Mouse (Mus musculus): ENCODE data around the gene Kifap3. TPM values are rescaled to one million over a fixed set of nuclear protein-coding genes. Genes with fewer than 3 reads are reported as not detected.
"Not testable (repeated sequence)": the region's sequence is repeated elsewhere in the genome, so short reads cannot be mapped to it uniquely, and the experiment has no call there.

Gene Kifap3
- polyA plus RNA-seq, 1 experiment, result 123 TPM

GRCm38 (mm10) chr1:163834066-163834465 is 54.7 kb downstream of the Kifap3 start:
- H3K27ac ChIP-seq (ENCODE audit: insufficient read depth, low read length), result no peak overlapping the region
- no peak overlapping the region for H3K4me3 ChIP-seq (ENCODE audit: insufficient read depth, low read length)
- no peaks in the 10 kb centered on the region for H3K4me1 ChIP-seq (ENCODE audit: control insufficient read depth, insufficient read depth, low read length)
- TF ChIP-seq POLR2A (IDR thresholded peaks at IDR 0.05; ENCODE audit: extremely low read depth, insufficient read depth, low read length) (no peak), CTCF (IDR thresholded peaks at IDR 0.05; ENCODE audit: extremely low read depth, insufficient read depth, low read length) (0 out of 2 replicates have a peak, but pooled peaks have one; percentile 8)

- no peak for TF ChIP-seq CTCF (IDR thresholded peaks at IDR 0.05; ENCODE audit: extremely low read depth, insufficient read depth, low read length)
- no peak for TF ChIP-seq POLR2A (IDR thresholded peaks at IDR 0.05; ENCODE audit: extremely low read depth, insufficient read depth, low read length)
- no peak overlapping the region for H3K27ac ChIP-seq (ENCODE audit: insufficient read depth, low read length)
- no peaks in the 10 kb centered on the region for H3K4me1 ChIP-seq (ENCODE audit: control insufficient read depth, insufficient read depth, low read length)
- no peak overlapping the region for H3K4me3 ChIP-seq (ENCODE audit: insufficient read depth, low read length)
Observed at GRCm38 (mm10) chr1:163835062-163835461, 55.7 kb downstream of the Kifap3 start.

- H3K4me3 ChIP-seq (ENCODE audit: insufficient read depth, low read length); H3K4me1 ChIP-seq (ENCODE audit: control insufficient read depth, insufficient read depth, low read length); H3K27ac ChIP-seq (ENCODE audit: insufficient read depth, low read length): not testable (repeated sequence)
Observed at GRCm38 (mm10) chr1:163838482-163838881, 59.1 kb downstream of the Kifap3 start.

GRCm38 (mm10) chr1:163840555-163840954 is 61.2 kb downstream of the Kifap3 start:
- Histone ChIP-seq H3K4me1 (ENCODE audit: control insufficient read depth, insufficient read depth, low read length) (no peaks in the 10 kb centered on the region), H3K4me3 (ENCODE audit: insufficient read depth, low read length) (no peak overlapping the region), H3K27ac (ENCODE audit: insufficient read depth, low read length) (no peak overlapping the region)
- TF ChIP-seq POLR2A (IDR thresholded peaks at IDR 0.05; ENCODE audit: extremely low read depth, insufficient read depth, low read length) (no peak), CTCF (IDR thresholded peaks at IDR 0.05; ENCODE audit: extremely low read depth, insufficient read depth, low read length) (no peak)

GRCm38 (mm10) chr1:163842238-163842637 is 62.9 kb downstream of the Kifap3 start:
- Histone ChIP-seq H3K4me3 (ENCODE audit: insufficient read depth, low read length) (no peak overlapping the region), H3K27ac (ENCODE audit: insufficient read depth, low read length) (no peak overlapping the region), H3K4me1 (ENCODE audit: control insufficient read depth, insufficient read depth, low read length) (no peaks in the 10 kb centered on the region)
- TF ChIP-seq POLR2A (IDR thresholded peaks at IDR 0.05; ENCODE audit: extremely low read depth, insufficient read depth, low read length), result no peak
- TF ChIP-seq CTCF (IDR thresholded peaks at IDR 0.05; ENCODE audit: extremely low read depth, insufficient read depth, low read length), result no peak

GRCm38 (mm10) chr1:163843899-163844298 is 64.5 kb downstream of the Kifap3 start:
- TF ChIP-seq CTCF (IDR thresholded peaks at IDR 0.05; ENCODE audit: extremely low read depth, insufficient read depth, low read length) (no peak), POLR2A (IDR thresholded peaks at IDR 0.05; ENCODE audit: extremely low read depth, insufficient read depth, low read length) (no peak)
- Histone ChIP-seq H3K27ac (ENCODE audit: insufficient read depth, low read length) (no peak overlapping the region), H3K4me3 (ENCODE audit: insufficient read depth, low read length) (no peak overlapping the region), H3K4me1 (ENCODE audit: control insufficient read depth, insufficient read depth, low read length) (no peaks in the 10 kb centered on the region)

GRCm38 (mm10) chr1:163852884-163853560 is 73.6 kb downstream of the Kifap3 start:
- TF ChIP-seq POLR2A (IDR thresholded peaks at IDR 0.05; ENCODE audit: extremely low read depth, insufficient read depth, low read length), result no peak
- no peak for TF ChIP-seq CTCF (IDR thresholded peaks at IDR 0.05; ENCODE audit: extremely low read depth, insufficient read depth, low read length)
- Histone ChIP-seq H3K4me3 (ENCODE audit: insufficient read depth, low read length) (no peak overlapping the region), H3K4me1 (ENCODE audit: control insufficient read depth, insufficient read depth, low read length) (no peaks in the 10 kb centered on the region), H3K27ac (ENCODE audit: insufficient read depth, low read length) (no peak overlapping the region)

GRCm38 (mm10) chr1:163858420-163858819 is 79.0 kb downstream of the Kifap3 start:
- no peak overlapping the region for H3K27ac ChIP-seq (ENCODE audit: insufficient read depth, low read length)
- no peak overlapping the region for H3K4me3 ChIP-seq (ENCODE audit: insufficient read depth, low read length)
- no peaks in the 10 kb centered on the region for H3K4me1 ChIP-seq (ENCODE audit: control insufficient read depth, insufficient read depth, low read length)
- TF ChIP-seq POLR2A (IDR thresholded peaks at IDR 0.05; ENCODE audit: extremely low read depth, insufficient read depth, low read length) (no peak), CTCF (IDR thresholded peaks at IDR 0.05; ENCODE audit: extremely low read depth, insufficient read depth, low read length) (no peak)

GRCm38 (mm10) chr1:163861538-163861937 is 82.2 kb downstream of the Kifap3 start:
- H3K4me1 ChIP-seq (ENCODE audit: control insufficient read depth, insufficient read depth, low read length), result no peaks in the 10 kb centered on the region
- TF ChIP-seq POLR2A (IDR thresholded peaks at IDR 0.05; ENCODE audit: extremely low read depth, insufficient read depth, low read length) (no peak), CTCF (IDR thresholded peaks at IDR 0.05; ENCODE audit: extremely low read depth, insufficient read depth, low read length) (no peak)
- no peak overlapping the region for H3K4me3 ChIP-seq (ENCODE audit: insufficient read depth, low read length)
- H3K27ac ChIP-seq (ENCODE audit: insufficient read depth, low read length), result no peak overlapping the region

- no peak for TF ChIP-seq POLR2A (IDR thresholded peaks at IDR 0.05; ENCODE audit: extremely low read depth, insufficient read depth, low read length)
- no peak for TF ChIP-seq CTCF (IDR thresholded peaks at IDR 0.05; ENCODE audit: extremely low read depth, insufficient read depth, low read length)
- H3K4me1 ChIP-seq (ENCODE audit: control insufficient read depth, insufficient read depth, low read length), result no peaks in the 10 kb centered on the region; the same call in 1 of the 2 replicates
Observed at GRCm38 (mm10) chr1:163873158-163873557, 93.8 kb downstream of the Kifap3 start.

More at GRCm38 (mm10) chr1:163873158-163873557, 93.8 kb downstream of the Kifap3 start:
- Histone ChIP-seq H3K27ac (ENCODE audit: insufficient read depth, low read length) (no peak overlapping the region), H3K4me3 (ENCODE audit: insufficient read depth, low read length) (no peak overlapping the region)
